Mouse (Mus musculus): Measurements from ENCODE around the gene Tmub2.

The Tmub2 gene

DNA sequence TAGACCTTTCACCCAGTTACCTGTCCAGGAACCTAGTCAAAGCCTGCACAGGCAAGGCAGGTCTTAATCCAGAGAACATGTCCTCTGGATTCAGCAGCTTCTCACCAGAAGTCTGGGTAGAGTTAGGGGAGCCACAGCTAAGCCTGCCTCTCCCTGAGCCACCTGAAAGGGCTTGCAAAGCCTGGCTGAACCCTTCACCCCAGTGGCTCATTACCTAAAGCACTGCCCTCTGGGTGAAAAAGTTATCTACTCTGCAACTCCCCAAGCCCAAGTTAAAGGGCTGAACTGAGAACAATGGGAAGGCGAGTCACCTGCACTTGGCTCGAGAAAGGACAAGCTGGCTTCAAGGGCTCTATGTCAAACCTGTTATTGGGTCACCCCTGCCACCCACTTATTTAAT is 19.4 kb downstream of the Tmub2 start:
- DNase-seq (ENCODE audit: low read depth in 1 of 2, low spot score in 2 of 2), result no peak

DNA sequence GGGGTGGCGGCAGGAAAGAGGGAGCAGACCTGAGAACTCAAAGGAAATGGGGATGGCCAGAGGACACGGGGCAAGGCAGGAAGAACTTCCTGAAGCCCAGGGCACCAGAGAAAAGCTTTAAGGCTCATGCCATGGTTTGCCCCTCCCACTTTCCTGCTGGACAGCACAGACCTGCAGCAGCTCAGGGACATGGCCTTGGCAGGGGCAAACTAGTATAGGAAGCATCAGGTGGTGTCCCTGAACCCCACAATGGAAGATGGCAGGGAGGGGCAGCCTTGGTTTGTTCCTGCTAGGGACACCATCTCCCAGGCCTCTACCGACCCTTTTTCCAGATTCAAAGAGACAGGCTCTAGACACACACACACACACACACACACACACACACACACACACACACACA is 20.6 kb downstream of the Tmub2 start:
- no peak for DNase-seq (ENCODE audit: low read depth in 1 of 2, low spot score in 2 of 2)

- DNase-seq (ENCODE audit: low read depth in 1 of 2, low spot score in 2 of 2), result no peak
These were observed 23.4 kb downstream of the Tmub2 start for GRCm38 (mm10) chr11:102308104-102308503.

DNA sequence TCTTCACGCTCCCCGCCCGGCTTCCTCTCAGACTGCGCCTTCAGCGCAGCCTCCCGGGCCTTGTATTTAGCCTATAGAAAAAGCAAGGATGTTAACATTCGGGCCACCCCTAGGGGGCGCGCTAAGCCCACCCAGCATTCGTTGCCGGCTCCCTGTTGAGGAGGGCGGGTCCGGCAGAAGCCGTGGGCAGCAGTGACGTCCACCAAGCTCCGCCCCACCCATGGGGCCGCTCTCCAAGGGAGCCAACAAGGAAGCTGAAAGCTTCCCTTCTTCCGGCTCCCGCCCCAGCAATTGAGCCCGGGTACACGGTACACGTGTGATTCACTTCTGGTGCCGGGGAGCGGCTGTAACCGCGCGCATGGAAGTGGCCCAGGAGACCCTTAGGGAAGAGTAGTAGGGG is 24.2 kb downstream of the Tmub2 start:
- DNase-seq (ENCODE audit: low read depth in 1 of 2, low spot score in 2 of 2), result peak; percentile 97 to 98

- DNase-seq (ENCODE audit: low read depth in 1 of 2, low spot score in 2 of 2), result no peak
These were observed 25.3 kb downstream of the Tmub2 start for GRCm38 (mm10) chr11:102309821-102310617.

DNA sequence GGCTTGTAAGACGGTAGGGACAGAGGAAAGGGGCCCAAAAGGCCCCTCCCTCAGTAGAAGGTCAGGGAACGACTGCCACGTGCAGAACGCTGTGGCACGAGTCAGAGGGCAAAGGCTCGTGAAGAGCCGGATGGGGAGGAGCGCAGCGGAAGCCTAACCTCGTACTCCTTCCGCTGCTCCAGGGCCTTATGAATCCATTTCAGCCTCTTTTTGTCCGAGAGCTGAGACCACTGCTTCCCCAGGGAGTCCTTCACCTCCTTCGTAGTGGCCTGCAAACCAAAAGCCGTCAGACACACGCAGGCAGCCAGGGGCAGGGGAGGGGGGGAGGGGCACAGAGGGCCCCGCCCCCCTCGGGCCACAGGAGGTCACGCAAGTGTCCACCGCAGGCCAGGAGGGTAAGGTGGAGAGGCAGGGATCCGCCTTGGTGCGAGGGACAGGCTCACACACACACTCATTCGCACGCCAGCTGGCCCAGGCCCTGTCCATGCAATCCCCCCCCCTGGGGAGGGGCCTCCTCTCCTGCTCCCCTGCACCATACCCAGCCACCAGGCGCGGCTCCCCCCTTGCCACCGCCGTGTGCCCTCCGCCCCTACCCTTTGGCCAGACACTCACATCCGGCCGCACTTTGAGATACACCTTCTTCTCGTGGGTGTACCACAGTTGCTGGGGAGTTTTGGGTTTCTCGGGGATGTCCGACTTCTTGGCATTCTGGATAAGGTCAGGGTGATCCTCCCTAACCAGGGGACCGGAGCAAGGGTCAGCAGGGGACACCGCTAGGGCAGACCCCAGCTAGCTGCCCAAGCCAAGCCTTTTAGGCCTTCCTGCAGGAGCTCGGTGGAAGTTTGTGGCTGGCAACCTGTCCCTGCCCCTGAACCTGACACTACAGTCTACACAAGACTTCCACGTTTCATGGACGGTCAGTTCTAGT is 26.3 kb downstream of the Tmub2 start:
- no peak for DNase-seq (ENCODE audit: low read depth in 1 of 2, low spot score in 2 of 2)

GRCm38 (mm10) chr11:102311966-102312365 is 27.2 kb downstream of the Tmub2 start:
- DNase-seq (ENCODE audit: low read depth in 1 of 2, low spot score in 2 of 2), result no peak

- no peak for DNase-seq (ENCODE audit: low read depth in 1 of 2, low spot score in 2 of 2)
These were observed 27.9 kb downstream of the Tmub2 start for GRCm38 (mm10) chr11:102312586-102312985.

DNA sequence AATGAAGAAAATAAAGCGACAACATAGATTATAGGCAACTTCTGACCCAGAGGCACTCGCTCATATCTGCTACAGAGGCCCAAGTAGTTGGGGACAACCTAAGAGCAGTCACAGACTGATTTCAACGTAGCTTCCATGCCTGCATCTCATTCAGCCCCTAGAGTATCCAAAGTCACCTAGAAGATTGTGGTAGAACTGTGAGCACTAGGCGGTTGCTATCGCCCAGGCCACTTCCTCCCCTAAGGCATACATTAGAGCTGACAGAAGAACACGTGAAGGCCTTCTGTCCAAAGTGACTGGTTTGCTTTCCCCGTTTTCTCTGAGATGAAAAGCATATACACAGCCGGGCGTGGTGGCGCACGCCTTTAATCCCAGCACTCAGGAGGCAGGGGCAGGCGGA is 29.6 kb downstream of the Tmub2 start:
- DNase-seq (ENCODE audit: low read depth in 1 of 2, low spot score in 2 of 2), result no peak

DNA sequence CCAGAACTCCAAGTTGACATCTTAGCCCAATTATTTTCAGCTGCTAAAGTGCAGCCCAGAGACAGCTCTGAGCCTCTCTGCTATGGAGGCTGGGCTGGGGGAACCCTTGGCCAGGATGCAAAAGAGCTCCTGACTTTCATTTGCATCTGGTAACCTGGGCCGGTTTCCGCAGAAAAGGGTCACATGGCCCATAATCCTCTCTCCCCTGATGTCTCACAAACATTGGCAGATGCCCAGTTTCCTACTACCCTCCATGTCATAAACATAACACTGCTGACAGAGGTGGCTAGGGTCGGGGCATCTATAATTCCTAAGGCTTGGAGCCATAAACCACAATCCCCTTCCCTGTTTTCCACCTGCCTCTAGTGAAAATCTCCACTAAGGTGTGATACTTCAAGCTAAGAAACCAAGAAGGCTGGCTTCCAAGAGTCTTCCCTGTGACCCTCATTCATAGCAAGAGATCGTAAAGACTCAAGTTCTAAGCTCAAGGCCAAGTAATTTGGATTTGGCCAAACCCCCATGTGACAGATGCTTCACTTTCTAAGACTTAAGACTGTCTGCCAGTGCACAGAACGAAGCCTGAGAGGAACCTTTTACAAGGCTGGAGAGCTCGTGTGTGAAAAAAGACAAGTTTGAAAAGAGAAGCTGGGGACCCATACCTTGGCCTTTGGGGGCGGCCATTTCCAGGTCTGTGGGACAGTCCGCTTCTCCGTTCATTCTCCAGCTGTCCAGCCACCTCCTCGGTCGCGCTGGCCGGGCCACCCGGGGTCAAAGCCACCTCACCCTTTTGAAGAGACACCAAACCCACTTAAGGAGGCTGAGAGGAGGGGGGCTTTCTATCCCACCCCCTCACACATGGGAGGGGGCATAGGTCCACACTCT is 31.2 kb downstream of the Tmub2 start:
- no peak for DNase-seq (ENCODE audit: low read depth in 1 of 2, low spot score in 2 of 2)

DNA sequence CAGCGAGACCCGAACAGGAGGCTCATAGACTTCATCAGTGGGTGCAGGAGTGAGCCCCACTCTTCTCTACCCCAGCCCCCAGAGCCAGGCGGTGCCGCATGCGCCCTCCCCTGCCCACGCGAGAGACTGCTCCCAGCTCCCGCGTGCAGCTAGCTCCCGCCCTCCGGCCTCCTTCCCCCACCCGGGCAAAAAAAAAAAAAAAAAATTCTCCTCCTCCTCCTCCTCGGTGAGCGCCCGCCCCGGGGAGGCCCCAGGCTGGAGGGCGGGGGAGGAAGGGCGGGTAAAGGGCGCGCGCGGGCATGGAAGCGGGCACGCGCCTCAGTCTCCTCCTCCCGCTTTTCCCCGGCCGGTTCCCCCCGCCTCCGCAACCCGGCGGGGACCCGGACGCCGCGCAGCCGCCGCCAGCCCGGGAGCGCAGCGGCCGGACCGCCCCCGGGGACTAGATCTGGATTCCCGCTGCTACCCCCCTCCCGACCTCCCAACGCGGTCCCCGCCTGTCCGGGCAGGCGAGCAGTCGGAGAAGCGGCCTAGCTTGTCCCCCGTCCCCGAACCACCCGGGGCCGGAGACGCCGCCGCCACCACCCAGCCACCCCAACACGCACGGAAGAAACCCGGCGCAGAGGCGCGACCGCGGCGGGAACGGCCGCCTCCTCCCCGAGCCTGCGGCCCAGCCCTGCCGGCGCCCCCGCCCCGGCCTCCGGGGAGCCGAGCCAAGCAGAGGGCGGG is 32.0 kb downstream of the Tmub2 start:
- peak in 1 of 2 experiments; percentile 69 for DNase-seq (ENCODE audit: low read depth in 1 of 2, low spot score in 2 of 2)

DNA sequence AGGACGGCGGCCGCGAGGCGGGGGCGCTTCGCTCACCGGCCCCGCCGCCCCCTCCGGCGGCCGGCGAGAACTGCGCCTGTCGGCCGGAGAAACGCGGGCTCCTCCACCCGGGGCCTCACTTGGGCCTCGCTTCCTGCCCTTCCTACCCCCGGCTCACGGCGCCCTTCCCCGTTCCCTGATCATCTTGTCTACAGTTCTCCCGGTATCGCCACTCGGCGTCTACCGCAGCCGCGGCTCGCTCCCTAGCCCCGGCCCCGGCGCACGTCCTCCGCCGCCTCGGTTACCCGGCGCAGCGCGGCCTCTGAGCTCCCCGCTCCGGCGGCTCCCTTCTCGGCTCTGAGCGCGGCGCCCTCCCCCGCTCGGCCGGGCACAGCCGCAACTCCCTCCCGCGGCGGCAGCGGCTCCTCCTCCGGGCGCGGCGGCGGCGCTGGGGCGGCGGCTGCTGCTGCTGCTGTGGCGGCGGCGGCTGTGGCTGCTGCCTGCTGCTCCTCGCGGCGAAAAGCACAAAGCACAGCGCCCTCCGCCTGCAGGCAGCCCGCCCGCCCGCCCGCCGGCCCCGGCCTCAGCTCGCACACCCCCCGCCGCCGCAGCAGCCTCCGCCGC is 32.7 kb downstream of the Tmub2 start:
- peak in 1 of 2 experiments; percentile 46 for DNase-seq (ENCODE audit: low read depth in 1 of 2, low spot score in 2 of 2)

- DNase-seq (ENCODE audit: low read depth in 1 of 2, low spot score in 2 of 2), result no peak
These were observed 33.3 kb downstream of the Tmub2 start for GRCm38 (mm10) chr11:102317901-102318575.

DNA sequence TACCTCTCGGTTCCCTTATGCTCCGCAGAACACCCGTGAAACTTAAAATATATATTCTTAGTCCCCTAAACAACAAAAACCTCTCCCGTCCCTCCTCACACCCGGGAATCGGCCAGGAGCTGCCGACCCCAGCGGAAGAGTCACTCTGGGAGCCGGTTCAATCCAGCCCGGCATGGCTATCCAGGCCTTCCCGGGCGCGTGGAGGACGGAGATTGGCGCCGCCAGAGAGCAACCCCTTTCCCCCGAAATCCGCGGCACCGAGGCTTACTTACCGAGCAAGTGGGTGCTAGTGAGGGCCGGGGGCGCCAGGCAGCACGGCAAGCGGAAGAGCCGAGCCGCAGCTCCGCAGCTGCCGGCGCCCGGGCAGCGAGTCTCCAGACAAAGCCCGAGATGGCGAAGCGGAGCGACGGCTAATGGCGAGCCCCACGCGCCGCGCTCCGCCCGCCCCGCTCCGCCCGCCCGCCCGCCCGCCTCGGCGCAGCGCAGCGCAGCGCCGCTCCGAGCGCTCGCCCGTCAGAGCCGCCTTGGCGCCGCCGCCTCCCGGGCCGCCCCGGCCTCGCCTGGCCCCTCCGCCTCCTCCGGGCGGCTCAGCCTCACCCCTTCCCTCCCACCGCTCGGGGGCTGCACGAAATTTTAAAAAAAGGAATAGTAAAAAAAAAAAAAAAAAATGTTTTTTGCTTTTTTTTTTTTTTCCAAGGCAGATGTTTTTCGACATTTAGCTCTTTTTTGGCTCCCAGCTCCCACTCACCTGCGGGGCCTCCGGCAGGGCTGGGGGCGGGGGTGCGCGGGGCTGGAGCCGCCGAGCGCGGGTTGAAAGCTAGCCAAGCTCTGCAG is 34.1 kb downstream of the Tmub2 start:
- no peak for DNase-seq (ENCODE audit: low read depth in 1 of 2, low spot score in 2 of 2)

- peak in 1 of 2 experiments; percentile 47 for DNase-seq (ENCODE audit: low read depth in 1 of 2, low spot score in 2 of 2)
These were observed 34.7 kb downstream of the Tmub2 start, which contains the start of gene Ubtf for GRCm38 (mm10) chr11:102319410-102319792. Gene Ubtf, minus strand, starts transcription at chr11:102319742.

DNA sequence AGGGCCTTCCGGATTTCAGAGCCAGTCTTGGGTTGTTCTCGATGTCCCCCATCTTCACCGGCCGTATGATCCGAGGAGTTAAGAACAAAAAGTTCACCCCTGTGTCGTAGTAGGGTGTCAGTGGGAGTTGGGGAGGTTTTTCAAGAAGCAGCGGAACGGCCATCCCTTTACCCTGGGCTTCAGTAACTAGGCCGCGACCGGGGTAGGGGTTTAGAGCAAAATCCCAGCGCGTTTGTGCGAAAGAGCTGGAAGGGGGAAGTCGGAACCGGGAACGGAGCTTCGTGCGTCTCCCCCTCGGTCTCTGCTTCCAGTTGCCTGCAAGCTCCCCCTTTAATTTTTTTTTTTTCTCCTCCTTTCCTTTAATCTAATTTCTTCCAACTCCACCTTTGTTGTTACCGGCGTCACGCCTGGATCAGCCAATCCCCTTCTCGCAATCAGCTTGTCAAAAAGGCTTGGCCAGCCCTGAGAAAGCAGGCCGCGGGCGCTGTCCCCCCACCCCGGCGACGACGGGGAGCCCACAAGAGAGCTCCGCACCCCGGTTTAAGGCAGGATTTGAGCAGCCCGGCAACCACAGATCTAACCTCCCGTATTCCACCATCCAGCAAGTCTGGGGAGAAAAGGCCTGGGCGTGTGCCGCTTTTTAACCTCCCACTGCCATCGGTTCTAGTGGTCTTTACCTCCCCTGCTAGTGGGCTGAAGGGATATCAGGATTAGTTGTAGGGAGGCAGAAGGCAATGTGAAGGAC is 35.4 kb downstream of the Tmub2 start:
- DNase-seq (ENCODE audit: low read depth in 1 of 2, low spot score in 2 of 2), result peak in 1 of 2 experiments; percentile 36

DNA sequence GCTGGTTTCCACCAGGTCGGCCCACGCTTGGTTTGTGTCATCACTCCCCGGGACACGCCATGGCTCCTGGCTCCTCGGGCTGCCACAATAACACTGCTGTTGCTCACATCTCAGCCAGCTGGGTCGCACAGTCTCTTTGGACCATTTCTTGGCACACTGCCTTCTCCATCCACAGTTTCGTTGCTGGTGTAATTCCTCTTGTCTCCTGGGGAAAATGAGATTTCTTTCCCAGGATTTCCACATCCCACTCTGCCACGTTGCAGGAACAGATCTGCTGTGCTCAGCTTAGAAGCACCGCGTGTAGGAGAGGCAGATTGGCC is 35.9 kb downstream of the Tmub2 start:
- DNase-seq (ENCODE audit: low read depth in 1 of 2, low spot score in 2 of 2), result no peak

DNA sequence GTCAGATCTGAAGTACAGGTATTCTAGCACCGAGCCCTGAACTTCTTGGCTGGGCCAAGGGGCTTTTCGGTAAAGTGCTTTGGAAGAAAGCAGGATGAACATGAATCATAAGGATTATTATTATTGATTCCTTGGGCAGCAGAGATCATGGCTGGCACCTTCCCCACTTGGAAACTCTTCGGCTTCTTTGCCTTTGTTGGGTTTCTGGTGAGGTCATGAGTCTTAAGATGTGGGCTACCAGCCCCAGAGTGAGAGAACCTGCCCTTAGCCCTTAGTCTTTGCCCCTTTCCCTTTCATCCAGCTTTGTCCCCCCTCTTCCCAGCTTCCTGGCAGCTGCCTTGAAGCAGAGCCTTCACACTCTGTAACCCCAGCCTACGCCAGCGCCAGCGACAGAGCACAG is 37.2 kb downstream of the Tmub2 start:
- DNase-seq (ENCODE audit: low read depth in 1 of 2, low spot score in 2 of 2), result no peak

Measured in monocyte, adult 2 months (primary cell).